In genomic region chr7:96870473-96870872, GRCm38 (mm10) we compare ENCODE assay signal across 19 mouse cellular contexts.
DNase-seq lines count a peak whose midpoint lies in the region; ATAC-seq and TF ChIP-seq lines count a peak whose summit lies in the region.
"Had no signal": no experiment of that assay in that cellular context is flagged by ENCODE, and none has a peak within 500 bp of the region (broad histone marks: within the 10 kb centered on the region; RNA-seq: fewer than 3 reads in every experiment).

No protein-coding gene starts in this region.

- no peak for TF ChIP-seq CTCF in gastrocnemius, adult 2 months (IDR thresholded peaks at IDR 0.05)

- 78% methylated on average over 8 of the region's 8 CpGs for WGBS in hindbrain, embryonic 14.5 days
- 75% methylated on average over 8 of the region's 8 CpGs for WGBS in hindbrain, embryonic 16.5 days

- H3K27me3 ChIP-seq in hindbrain, embryonic 14.5 days (ENCODE audit: control insufficient read depth, insufficient read depth, low read length) = no peaks in the 10 kb centered on the region
- H3K27me3 ChIP-seq in hindbrain, embryonic 16.5 days (replicated peaks; ENCODE audit: control insufficient read depth, insufficient read depth, low read length) = no peaks in the 10 kb centered on the region
- H3K27me3 ChIP-seq: heart, embryonic 15.5 days had no signal

- peaks cover 12% of the 10 kb centered on the region for H3K36me3 ChIP-seq in hindbrain, embryonic 14.5 days (replicated peaks; ENCODE audit: control insufficient read depth, insufficient read depth)
- peaks cover 7% of the 10 kb centered on the region; the same call in 1 of the 2 replicates for H3K36me3 ChIP-seq in hindbrain, embryonic 16.5 days (ENCODE audit: control insufficient read depth, insufficient read depth, low read length)
- H3K36me3 ChIP-seq: heart, embryonic 15.5 days had no signal

- no peak for ATAC-seq in hindbrain, embryonic 14.5 days (ENCODE audit: low FRiP score)
- no peak for ATAC-seq in hindbrain, embryonic 16.5 days
- ATAC-seq: midbrain, embryonic 16.5 days had no signal

- DNase-seq in hindbrain, embryonic 14.5 days (ENCODE audit: low spot score) = no peak
- peak; percentile 11 for DNase-seq in CD4-positive helper T cell, adult 2 months (ENCODE audit: low read depth, low spot score)
- peak; percentile 20 for DNase-seq in T-cell, adult 2 months (ENCODE audit: low spot score)
- DNase-seq in naive thymus-derived CD4-positive, alpha-beta T cell, adult 2 months (ENCODE audit: low read depth) = peak; percentile 15
- DNase-seq in gastrocnemius, adult 2 months = no peak
- no peak for DNase-seq in cerebellum, adult 11 months
- DNase-seq: adrenal gland, postnatal 10 days; cerebellum, adult 18-20 months; heart, adult 2 months; kidney, adult 18-20 months; kidney, postnatal 10 days; lung, postnatal 10 days; right cerebral cortex, adult 18-20 months; spleen, adult 18-20 months had no signal

- intact Hi-C loops in gastrocnemius, adult 2 months (cut with DNase I) = no loop called here

- H3K9ac ChIP-seq in hindbrain, embryonic 14.5 days = no peak overlapping the region
- no peak overlapping the region for H3K9ac ChIP-seq in hindbrain, embryonic 16.5 days (ENCODE audit: low read depth, low read length)
- H3K9ac ChIP-seq: heart, embryonic 15.5 days; liver, embryonic 14.5 days had no signal

- H3K27ac ChIP-seq in hindbrain, embryonic 14.5 days = 0 out of 2 replicates have a peak overlapping the region, but pooled peaks have one; percentile 12
- no peak overlapping the region for H3K27ac ChIP-seq in hindbrain, embryonic 16.5 days (ENCODE audit: low read depth, low read length)
- no peak overlapping the region for H3K27ac ChIP-seq in gastrocnemius, adult 2 months
- H3K27ac ChIP-seq: heart, adult 2 months; heart, embryonic 15.5 days; layer of hippocampus, adult 2 months; liver, embryonic 14.5 days had no signal

- H3K4me3 ChIP-seq in hindbrain, embryonic 14.5 days (replicated peaks; ENCODE audit: low read length) = no peak overlapping the region
- no peak overlapping the region for H3K4me3 ChIP-seq in hindbrain, embryonic 16.5 days (ENCODE audit: low read length)
- H3K4me3 ChIP-seq in gastrocnemius, adult 2 months = no peak overlapping the region
- H3K4me3 ChIP-seq: heart, adult 2 months; heart, embryonic 15.5 days; layer of hippocampus, adult 2 months had no signal

- H3K4me1 ChIP-seq in hindbrain, embryonic 14.5 days (replicated peaks; ENCODE audit: control insufficient read depth, insufficient read depth, low read length) = peaks cover 15% of the 10 kb centered on the region
- peaks cover 4% of the 10 kb centered on the region for H3K4me1 ChIP-seq in hindbrain, embryonic 16.5 days (ENCODE audit: control insufficient read depth, insufficient read depth, low read depth, low read length)
- H3K4me1 ChIP-seq: heart, embryonic 15.5 days had no signal

- no peaks in the 10 kb centered on the region for H3K9me3 ChIP-seq in hindbrain, embryonic 14.5 days (ENCODE audit: control insufficient read depth, low read length)
- H3K9me3 ChIP-seq in hindbrain, embryonic 16.5 days (ENCODE audit: control insufficient read depth, low read length) = no peaks in the 10 kb centered on the region
- H3K9me3 ChIP-seq: heart, embryonic 15.5 days had no signal

- no peak overlapping the region for H3K4me2 ChIP-seq in hindbrain, embryonic 14.5 days (replicated peaks)
- no peak overlapping the region for H3K4me2 ChIP-seq in hindbrain, embryonic 16.5 days (ENCODE audit: low read length)
- H3K4me2 ChIP-seq: heart, embryonic 15.5 days had no signal

Comparison
In these comparisons a context has a peak if more than half of its experiments do, and no peak if none do; other contexts are left out.
1. DNase-seq: peak in CD4-positive helper T cell, adult 2 months (single experiment), T-cell, adult 2 months (single experiment) and naive thymus-derived CD4-positive, alpha-beta T cell, adult 2 months (single experiment); none in hindbrain, embryonic 14.5 days (single experiment), gastrocnemius, adult 2 months (single experiment) and cerebellum, adult 11 months (single experiment).